Mouse (Mus musculus): ENCODE measurements around the gene Asic2. TPM values are rescaled to one million over a fixed set of nuclear protein-coding genes. Genes with fewer than 3 reads are reported as not detected.
A peak's percentile ranks its signal among the peaks of the same experiment; 100 is the strongest.

The Asic2 gene
- polyA plus RNA-seq, 1 experiment from 2014 or later = 0.77 TPM

DNA sequence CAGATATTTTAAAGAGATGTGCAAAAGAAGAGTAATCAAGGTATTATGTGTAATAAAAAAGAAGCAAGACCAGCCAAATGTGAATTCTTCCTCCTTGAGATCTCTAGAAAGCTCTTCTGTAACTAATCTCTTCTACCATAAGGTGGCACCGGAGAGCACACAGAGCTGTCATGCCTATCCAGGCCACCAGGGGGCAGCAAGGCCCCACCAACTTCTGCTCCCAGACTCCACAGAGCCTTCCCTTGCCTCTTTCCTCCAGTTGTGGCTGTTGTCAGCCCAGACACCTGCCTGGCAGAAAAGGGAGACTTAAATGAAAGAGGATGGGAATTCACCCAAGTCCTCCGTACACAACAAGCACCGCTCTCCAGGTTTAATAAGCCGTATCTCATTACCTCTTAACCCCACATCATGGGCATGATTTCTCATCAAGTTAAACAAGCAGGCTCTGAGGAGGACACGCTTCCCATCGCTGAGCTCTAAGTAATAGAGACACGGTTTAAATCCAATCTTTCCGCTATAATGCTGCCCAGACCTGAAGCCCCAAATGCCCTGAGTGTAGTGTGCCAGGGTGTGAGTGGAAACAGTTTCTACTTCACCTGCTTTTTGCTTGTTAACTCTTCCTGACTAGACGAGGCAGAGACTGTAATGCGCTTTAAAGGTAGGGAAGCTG, 28.1 kb upstream of the Asic2 start:
- Histone ChIP-seq H3K36me3 (no peaks in the 10 kb centered on the region), H3K27me3 (ENCODE audit: insufficient read depth, poor library complexity, severe bottlenecking) (peaks cover 22% of the 10 kb centered on the region), H3K9me3 (no peaks in the 10 kb centered on the region), H3K4me1 (no peaks in the 10 kb centered on the region), H3K4me3 (no peak overlapping the region), H3K27ac (no peak overlapping the region)
- DNase-seq (ENCODE audit: low spot score) = peak; percentile 78
- 70% methylated on average over 10 of the region's 10 CpGs for WGBS

DNA sequence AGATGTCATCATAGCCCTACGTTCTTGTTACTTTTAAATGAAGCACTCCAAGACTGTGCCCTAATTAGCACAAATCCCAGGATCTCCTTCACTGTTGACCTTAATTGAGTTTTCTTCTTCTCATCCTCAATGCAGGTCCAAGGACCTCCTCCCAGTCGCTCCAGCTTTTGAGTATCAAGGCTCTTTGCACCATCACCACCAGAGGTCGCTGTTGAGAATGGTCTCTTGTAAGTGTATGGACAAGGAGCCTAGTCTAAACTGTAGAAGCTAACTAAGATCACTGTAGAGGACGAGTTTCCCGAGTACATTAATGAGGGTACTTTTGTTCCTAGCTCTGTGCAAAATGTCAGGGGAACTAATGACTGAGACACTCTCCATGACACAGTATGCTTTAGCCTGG, 14.9 kb upstream of the Asic2 start:
- no peaks in the 10 kb centered on the region for H3K27me3 ChIP-seq (ENCODE audit: insufficient read depth, poor library complexity, severe bottlenecking)
- H3K4me1 ChIP-seq = no peaks in the 10 kb centered on the region
- WGBS = 42% methylated on average over 5 of the region's 5 CpGs
- H3K36me3 ChIP-seq = no peaks in the 10 kb centered on the region
- no peaks in the 10 kb centered on the region for H3K9me3 ChIP-seq
- DNase-seq (ENCODE audit: low spot score) = peak; percentile 77
- no peak overlapping the region for H3K27ac ChIP-seq
- H3K4me3 ChIP-seq = no peak overlapping the region

DNA sequence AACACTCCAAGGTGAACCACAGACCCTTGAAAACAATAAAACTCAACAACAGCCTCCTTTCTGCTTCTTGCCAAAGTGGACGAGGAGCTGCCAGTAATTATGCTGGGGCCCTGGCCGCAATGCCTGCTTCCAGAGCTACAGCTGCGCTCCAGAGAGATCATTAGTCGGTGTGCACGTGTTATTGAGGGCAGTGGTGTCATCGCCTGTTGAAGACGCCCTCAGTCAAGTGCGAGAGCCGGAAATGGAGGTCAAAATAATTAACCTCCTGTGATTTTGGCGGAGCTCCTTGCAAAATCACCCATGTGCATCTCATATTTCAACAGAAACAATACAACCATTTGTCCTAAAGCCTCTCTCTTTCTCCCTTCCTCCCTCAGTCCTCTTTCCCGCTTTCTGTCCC, 13.9 kb upstream of the Asic2 start:
- H3K36me3 ChIP-seq = no peaks in the 10 kb centered on the region
- H3K27me3 ChIP-seq (ENCODE audit: insufficient read depth, poor library complexity, severe bottlenecking) = no peaks in the 10 kb centered on the region
- no peaks in the 10 kb centered on the region for H3K4me1 ChIP-seq
- no peak overlapping the region for H3K4me3 ChIP-seq
- WGBS = 58% methylated on average over 11 of the region's 11 CpGs
- no peaks in the 10 kb centered on the region for H3K9me3 ChIP-seq
- H3K27ac ChIP-seq = no peak overlapping the region
- no peak for DNase-seq (ENCODE audit: low spot score)

DNA sequence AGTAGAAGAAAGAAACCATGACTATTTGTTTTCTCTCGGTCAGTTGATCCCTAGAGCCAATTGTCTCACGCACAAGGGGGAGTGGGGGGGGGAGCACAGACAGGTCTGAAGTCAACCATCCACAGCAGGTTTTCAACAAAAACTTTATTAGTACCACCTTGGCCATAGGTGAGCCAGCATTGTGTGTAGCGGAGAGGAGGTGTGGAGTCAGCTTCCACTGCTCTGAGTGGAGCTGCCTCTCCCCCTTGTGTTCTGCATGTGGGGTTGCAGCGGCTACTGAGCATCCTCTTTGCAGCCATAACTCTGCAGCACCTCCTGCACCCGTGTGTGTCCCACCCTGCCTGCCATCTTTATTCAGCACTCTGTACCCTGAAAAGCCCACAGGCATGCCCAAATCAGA, 6.3 kb upstream of the Asic2 start:
- H3K27me3 ChIP-seq (ENCODE audit: insufficient read depth, poor library complexity, severe bottlenecking) = peaks cover 25% of the 10 kb centered on the region
- no peak overlapping the region for H3K27ac ChIP-seq
- WGBS = 27% methylated on average over 5 of the region's 5 CpGs
- H3K4me1 ChIP-seq = no peaks in the 10 kb centered on the region
- no peak for DNase-seq (ENCODE audit: low spot score)
- H3K9me3 ChIP-seq = no peaks in the 10 kb centered on the region
- no peaks in the 10 kb centered on the region for H3K36me3 ChIP-seq
- H3K4me3 ChIP-seq = no peak overlapping the region

DNA sequence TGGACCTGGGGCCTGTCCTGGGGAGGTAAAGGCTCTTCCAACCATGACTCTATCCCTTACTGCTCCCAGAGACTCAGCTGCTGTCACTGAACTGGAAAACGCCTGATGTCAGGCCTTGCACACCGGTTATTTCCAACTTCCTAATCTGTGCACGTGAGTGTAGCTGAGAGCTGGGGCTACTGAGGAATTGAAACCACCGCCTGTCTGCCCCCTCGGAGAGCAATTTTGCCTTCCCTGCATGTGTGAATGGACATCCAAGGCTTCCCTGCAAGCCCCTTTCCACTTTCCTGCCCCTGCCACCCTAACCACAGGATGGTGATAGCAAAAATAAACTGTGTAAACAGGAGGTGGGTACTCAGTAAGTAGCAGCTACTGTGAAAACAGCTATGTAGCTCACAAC, 5.4 kb upstream of the Asic2 start:
- H3K4me3 ChIP-seq = no peak overlapping the region
- H3K36me3 ChIP-seq = no peaks in the 10 kb centered on the region
- WGBS = 66% methylated on average over 5 of the region's 5 CpGs
- no peaks in the 10 kb centered on the region for H3K9me3 ChIP-seq
- peaks cover 33% of the 10 kb centered on the region for H3K27me3 ChIP-seq (ENCODE audit: insufficient read depth, poor library complexity, severe bottlenecking)
- 0 out of 2 replicates have a peak, but pooled peaks cover 1% of the 10 kb centered on the region for H3K4me1 ChIP-seq
- no peak for DNase-seq (ENCODE audit: low spot score)
- H3K27ac ChIP-seq = no peak overlapping the region

DNA sequence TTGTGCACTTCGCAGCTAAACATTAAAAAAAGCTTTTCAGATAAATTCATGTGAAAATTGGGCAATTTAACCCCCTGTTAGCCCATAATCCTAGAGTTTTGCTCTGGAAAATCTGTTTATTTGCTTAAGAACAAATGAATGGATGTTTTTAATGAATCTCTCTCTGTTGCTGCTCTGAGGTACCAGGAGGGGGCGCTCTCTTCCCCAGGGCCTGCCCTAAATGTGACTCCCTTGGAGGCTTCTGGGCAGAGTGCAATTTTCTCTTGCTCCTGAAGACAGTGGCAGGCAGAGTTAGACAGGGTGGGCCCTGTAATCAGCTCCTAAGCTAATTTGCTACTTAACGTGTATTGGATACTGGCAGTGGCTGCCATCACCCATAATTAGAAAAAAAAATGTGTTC, 3.8 kb upstream of the Asic2 start:
- Histone ChIP-seq H3K4me3 (no peak overlapping the region), H3K9me3 (no peaks in the 10 kb centered on the region), H3K27me3 (ENCODE audit: insufficient read depth, poor library complexity, severe bottlenecking) (peaks cover 50% of the 10 kb centered on the region), H3K27ac (no peak overlapping the region), H3K36me3 (no peaks in the 10 kb centered on the region), H3K4me1 (0 out of 2 replicates have a peak, but pooled peaks cover 5% of the 10 kb centered on the region)
- no peak for DNase-seq (ENCODE audit: low spot score)
- 49% methylated on average over 3 of the region's 3 CpGs for WGBS

DNA sequence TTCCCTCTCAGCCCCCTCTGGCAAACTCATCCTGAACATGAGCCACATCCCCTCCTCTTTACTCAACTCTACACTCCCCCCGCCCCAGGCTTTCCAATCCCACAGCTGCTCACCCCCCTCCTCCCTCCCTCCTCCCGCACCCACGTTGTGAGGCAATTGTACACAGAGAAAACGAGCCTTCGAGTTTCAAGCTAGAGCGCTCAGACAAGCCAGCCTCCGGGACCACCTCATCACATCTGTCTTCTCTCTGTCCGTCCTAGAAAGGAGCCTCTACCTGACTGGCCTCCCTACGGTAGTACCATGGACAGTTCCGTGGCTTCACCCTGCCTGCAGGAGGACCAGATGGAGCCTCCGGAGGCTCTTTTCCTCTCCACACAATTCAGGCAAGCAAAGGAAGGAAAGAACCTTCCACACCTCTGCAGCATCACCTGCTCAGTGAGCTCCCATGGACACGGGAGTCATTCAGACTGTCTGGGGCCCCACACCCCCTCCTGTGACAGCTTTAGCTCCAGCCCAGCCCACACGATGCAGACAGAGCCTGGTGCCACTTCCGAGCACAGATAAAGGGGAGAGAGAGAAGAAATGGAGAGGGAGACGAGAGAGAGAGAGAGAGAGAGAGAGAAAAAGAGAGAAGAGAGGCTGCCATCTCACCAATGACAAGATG, 1.5 kb downstream of the Asic2 start:
- peaks cover 57% of the 10 kb centered on the region for H3K27me3 ChIP-seq (ENCODE audit: insufficient read depth, poor library complexity, severe bottlenecking)
- WGBS = 12% methylated on average over 15 of the region's 15 CpGs
- DNase-seq (ENCODE audit: low spot score) = peak; percentile 80
- H3K4me1 ChIP-seq = 0 out of 2 replicates have a peak, but pooled peaks cover 5% of the 10 kb centered on the region
- no peaks in the 10 kb centered on the region for H3K9me3 ChIP-seq
- H3K27ac ChIP-seq = no peak overlapping the region
- H3K4me3 ChIP-seq = no peak overlapping the region
- no peaks in the 10 kb centered on the region for H3K36me3 ChIP-seq

DNA sequence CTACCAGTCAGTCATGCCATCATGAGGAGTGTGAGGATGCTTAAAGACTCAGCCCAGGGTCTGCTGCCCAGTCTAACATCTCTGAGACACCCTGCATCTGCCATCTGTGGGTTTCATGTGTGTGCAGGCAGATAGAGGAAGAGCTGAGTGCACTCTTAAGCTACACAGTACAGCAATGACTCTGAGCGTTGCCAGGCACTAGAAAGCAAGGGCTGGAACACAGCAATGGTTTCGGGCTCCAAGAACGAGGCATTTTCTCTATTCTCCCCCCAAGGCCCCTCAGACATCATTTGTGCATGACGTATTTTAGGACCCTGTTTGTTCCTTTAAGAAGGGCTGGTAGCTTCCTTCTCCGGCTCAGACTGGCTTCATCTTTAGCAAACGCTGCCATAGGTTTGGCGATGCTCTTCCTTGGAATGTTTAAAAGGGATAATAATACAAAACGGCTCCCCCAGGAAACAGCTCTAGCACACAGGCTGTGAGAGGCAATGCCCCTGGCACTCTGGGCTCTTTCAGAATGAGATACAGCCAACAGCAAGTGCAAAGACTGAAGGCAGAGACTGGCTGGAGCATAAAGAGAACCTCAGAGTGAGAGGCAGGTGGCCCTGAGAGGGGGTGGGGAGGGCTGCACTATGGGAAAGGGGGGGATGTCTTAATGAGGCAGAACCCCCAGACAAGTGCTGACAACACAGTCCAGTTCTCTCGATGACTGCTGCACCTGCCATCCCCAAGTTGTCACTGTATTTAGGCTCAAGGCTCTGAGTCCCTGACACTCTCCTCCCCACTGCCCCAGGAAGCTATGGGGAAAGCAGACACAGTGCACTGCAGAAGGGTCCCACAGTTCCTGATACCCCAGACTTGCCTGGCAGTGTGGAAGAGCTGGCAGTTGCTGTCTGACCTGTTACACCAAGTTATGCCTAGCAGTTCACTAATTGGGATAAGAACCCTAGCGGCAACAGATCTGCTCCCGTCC, 2.3 kb downstream of the Asic2 start:
- 68% methylated on average over 11 of the region's 11 CpGs for WGBS
- Histone ChIP-seq H3K4me3 (no peak overlapping the region), H3K4me1 (0 out of 2 replicates have a peak, but pooled peaks cover 5% of the 10 kb centered on the region), H3K36me3 (no peaks in the 10 kb centered on the region), H3K27ac (no peak overlapping the region), H3K27me3 (ENCODE audit: insufficient read depth, poor library complexity, severe bottlenecking) (peaks cover 56% of the 10 kb centered on the region), H3K9me3 (no peaks in the 10 kb centered on the region)
- DNase-seq (ENCODE audit: low spot score) = no peak

DNA sequence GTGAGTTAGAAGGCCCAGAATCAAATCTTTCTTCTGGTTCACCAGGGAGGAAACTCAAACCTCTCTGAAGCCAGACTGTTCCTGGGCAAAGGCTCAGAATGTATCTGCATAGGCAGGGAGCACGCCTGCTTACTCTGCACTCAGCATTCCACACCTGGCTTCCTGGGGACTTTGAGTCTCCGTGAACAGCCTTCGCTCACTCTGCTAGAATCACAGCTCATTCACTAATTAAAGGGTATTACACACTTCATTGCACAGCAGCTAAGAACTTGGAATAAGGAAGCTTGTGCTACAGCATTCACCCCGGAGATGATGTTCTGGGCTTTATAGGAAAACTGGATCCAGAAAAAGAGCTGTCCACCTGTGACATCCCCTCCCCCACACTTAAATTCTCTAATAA, 3.7 kb downstream of the Asic2 start:
- DNase-seq (ENCODE audit: low spot score) = no peak
- Histone ChIP-seq H3K4me3 (no peak overlapping the region), H3K36me3 (no peaks in the 10 kb centered on the region), H3K9me3 (no peaks in the 10 kb centered on the region), H3K27me3 (ENCODE audit: insufficient read depth, poor library complexity, severe bottlenecking) (peaks cover 42% of the 10 kb centered on the region), H3K27ac (no peak overlapping the region), H3K4me1 (0 out of 2 replicates have a peak, but pooled peaks cover 5% of the 10 kb centered on the region)
- WGBS = 79% methylated on average over 4 of the region's 4 CpGs

DNA sequence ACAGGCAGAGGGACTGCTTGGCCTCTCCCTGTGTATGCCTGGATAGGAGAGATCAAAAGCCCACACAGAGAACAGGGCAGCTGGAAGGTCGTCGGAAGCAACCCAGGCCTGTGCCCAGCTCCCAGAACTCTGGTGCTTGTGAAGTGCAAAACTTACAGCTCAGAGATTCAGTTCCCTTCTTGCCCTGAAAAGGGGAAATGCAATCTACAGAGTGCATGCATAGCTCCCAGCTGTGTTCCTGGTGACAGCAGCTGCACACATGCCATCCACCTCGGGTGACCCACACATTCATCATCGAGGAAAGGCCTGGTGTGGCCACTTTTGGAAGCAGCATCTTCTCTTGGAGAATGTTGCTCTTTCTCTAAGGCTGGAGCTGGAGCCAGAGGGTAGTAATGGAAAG, 13.9 kb downstream of the Asic2 start:
- 64% methylated on average over 4 of the region's 4 CpGs for WGBS

DNA sequence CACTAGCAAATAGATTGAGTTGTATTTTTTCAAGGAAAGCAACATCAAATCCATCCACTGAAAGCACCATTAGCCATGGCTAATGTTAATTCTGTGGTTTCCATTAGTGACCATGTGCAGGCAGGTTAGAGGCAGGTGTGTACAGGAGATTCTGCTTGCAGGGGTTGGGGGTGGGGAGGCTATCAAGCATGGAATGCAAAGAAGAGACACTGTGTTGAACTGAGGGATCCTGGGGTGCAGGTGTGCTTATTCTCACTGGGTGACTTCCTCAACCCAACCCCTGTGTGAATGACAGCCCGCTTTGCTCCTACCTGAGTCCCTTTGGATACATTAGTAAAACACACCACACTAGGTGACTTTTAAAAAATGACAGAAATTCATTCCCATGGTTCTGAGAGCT, 20.2 kb downstream of the Asic2 start:
- Histone ChIP-seq H3K27ac (no peak overlapping the region), H3K27me3 (ENCODE audit: insufficient read depth, poor library complexity, severe bottlenecking) (peaks cover 8% of the 10 kb centered on the region; the same call in 1 of the 2 replicates), H3K36me3 (no peaks in the 10 kb centered on the region), H3K9me3 (0 out of 2 replicates have a peak, but pooled peaks cover 2% of the 10 kb centered on the region), H3K4me1 (no peaks in the 10 kb centered on the region), H3K4me3 (no peak overlapping the region)
- DNase-seq (ENCODE audit: low spot score) = peak; percentile 67
- 70% methylated on average over 1 of the region's 1 CpGs for WGBS

More for the DNA sequence above, 13.9 kb downstream of the Asic2 start:
- 0 out of 2 replicates have a peak, but pooled peaks cover 4% of the 10 kb centered on the region for H3K27me3 ChIP-seq (ENCODE audit: insufficient read depth, poor library complexity, severe bottlenecking)
- no peaks in the 10 kb centered on the region for H3K36me3 ChIP-seq
- no peak for DNase-seq (ENCODE audit: low spot score)
- H3K9me3 ChIP-seq = no peaks in the 10 kb centered on the region
- no peaks in the 10 kb centered on the region for H3K4me1 ChIP-seq
- H3K27ac ChIP-seq = no peak overlapping the region
- no peak overlapping the region for H3K4me3 ChIP-seq

DNA sequence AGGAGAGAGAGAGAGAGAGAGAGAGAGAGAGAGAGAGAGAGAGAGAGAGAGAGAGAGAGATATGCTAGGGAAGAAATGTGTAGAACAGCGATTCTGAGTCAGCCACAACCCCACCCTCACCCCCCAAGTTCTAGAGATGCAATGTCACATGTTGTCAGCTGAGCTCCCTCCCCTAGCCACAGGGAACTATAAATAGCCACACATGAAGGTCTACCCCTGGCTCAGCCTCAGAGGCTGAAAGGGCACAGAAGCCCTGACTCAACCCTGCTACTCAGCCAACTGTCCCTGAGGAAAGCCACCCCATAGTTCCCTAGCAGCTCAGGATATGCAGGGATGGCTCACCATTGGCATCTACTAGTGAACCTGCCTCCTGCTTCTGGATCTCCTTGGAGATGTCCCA, 26.1 kb downstream of the Asic2 start:
- H3K27ac ChIP-seq = no peak overlapping the region
- no peak overlapping the region for H3K4me3 ChIP-seq
- H3K27me3 ChIP-seq (ENCODE audit: insufficient read depth, poor library complexity, severe bottlenecking) = peaks cover 8% of the 10 kb centered on the region; the same call in 1 of the 2 replicates
- WGBS = 64% methylated on average over 1 of the region's 1 CpGs
- DNase-seq (ENCODE audit: low spot score) = no peak
- H3K9me3 ChIP-seq = 0 out of 2 replicates have a peak, but pooled peaks cover under 1% of the 10 kb centered on the region
- H3K4me1 ChIP-seq = peaks cover 7% of the 10 kb centered on the region; the same call in 1 of the 2 replicates
- H3K36me3 ChIP-seq = no peaks in the 10 kb centered on the region
